Mouse (Mus musculus) 416B (cell line): Measurements from ENCODE around the gene Igfbp2.

Experiments used
- DNase-seq: peaks from one replicate; pipeline ENCODE4 v3.0.0; 2011; ENCODE audit warnings: low read depth

Igfbp2 gene

GRCm38 (mm10) chr1:72823751-72824706 lies at the start of gene Igfbp2:
Igfbp2 (plus strand) TSS chr1:72824503.
- DNase-seq = no peak

- DNase-seq = no peak
Observed at GRCm38 (mm10) chr1:72778789-72779188, 45.5 kb upstream of the Igfbp2 start.

DNA sequence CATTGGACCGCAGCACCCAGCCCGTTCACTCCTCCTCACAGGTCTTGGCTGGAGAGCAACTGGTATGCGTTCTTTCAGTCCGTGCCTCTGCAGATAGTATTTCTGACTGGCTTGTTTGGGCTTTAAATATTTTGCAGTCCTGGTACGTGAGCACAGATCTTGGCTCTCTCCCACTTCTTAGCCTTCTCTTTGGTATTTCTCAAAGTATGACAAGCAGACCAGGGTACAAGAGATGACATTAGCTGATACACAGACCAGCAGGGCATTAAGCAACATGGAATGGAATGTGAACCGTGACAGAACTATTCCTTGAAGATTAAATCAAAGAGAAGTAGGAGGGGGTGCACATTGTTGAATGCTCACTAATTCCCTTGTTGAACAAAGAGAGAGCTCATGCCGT lies 43.6 kb upstream of the Igfbp2 start:
- DNase-seq = no peak

GRCm38 (mm10) chr1:72783341-72783740 lies 41.0 kb upstream of the Igfbp2 start:
- DNase-seq = no peak

GRCm38 (mm10) chr1:72784018-72784417 lies 40.3 kb upstream of the Igfbp2 start:
- DNase-seq = no peak

DNA sequence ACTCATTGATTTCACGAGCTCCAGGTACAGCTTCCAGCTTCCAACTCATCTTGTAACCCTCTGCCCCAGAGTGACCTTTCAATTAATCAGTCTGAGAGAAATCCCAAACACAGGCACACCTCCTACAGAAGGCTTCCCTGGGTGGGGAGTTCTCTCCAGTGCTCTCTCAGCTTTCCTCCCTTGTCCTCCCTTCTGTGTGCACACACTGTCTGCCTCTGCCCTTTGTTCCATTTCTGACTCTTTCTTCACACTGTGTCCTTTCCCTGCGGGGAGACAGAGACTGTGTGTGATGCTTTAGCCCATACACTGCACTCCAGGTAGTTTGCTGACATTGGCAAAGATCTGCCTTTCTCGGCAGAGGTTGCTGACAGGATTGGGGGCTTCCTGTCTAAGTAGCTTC lies 33.6 kb upstream of the Igfbp2 start:
- DNase-seq = no peak

- no peak for DNase-seq
Observed at GRCm38 (mm10) chr1:72791743-72792142, 32.6 kb upstream of the Igfbp2 start.

- no peak for DNase-seq
Observed at GRCm38 (mm10) chr1:72792262-72792661, 32.0 kb upstream of the Igfbp2 start.

GRCm38 (mm10) chr1:72793230-72793629 lies 31.1 kb upstream of the Igfbp2 start:
- DNase-seq = no peak

GRCm38 (mm10) chr1:72796128-72796527 lies 28.2 kb upstream of the Igfbp2 start:
- no peak for DNase-seq

DNA sequence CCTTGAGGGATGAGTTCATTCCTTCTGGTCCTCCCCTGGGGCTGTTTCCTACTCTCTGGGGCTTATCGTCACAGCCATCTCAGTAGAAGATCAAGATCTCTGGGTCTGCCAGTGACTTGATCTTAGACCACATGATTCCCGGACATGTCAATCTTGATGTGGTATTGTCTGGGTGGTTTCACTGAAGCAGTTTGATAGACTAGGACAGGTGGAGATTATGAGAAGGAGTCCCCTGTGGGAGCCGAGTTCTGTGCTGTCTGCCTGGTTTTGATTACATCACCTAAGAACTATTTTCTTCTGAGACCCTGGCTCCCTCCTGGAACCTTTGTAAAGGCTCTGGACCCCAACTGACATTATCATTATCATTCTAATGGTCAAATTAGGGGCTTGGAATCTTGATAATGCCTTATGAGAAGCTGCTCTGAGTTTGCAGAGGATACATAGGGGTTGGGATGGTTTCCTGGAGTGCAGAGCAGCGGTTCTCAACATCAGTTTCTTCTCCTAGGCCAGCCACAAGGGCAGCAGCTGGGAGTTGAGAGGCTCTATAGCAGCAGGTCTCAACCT lies 27.1 kb upstream of the Igfbp2 start:
- no peak for DNase-seq

- no peak for DNase-seq
Observed at GRCm38 (mm10) chr1:72798441-72798840, 25.9 kb upstream of the Igfbp2 start.

GRCm38 (mm10) chr1:72804031-72804430 lies 20.3 kb upstream of the Igfbp2 start:
- no peak for DNase-seq

DNA sequence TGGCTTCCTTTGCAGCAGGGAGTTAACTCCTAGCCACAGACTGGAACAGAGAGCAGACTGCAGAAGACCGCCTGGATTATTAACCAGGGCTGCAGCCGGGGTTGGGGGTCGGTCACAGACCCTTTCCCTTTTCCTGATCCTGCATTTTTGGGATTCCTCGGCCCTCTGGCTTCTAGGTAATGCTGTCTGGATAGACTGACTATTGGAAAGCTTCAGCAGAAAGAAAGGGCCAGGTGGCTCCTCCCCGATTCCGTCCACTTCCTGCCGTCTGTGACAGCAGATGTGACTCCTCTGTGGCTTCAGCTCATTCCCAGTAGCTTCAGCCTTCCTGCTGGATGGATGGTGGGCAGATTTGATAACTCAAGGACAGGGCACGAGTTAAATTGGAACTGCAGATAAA lies 19.3 kb upstream of the Igfbp2 start:
- DNase-seq = no peak

DNA sequence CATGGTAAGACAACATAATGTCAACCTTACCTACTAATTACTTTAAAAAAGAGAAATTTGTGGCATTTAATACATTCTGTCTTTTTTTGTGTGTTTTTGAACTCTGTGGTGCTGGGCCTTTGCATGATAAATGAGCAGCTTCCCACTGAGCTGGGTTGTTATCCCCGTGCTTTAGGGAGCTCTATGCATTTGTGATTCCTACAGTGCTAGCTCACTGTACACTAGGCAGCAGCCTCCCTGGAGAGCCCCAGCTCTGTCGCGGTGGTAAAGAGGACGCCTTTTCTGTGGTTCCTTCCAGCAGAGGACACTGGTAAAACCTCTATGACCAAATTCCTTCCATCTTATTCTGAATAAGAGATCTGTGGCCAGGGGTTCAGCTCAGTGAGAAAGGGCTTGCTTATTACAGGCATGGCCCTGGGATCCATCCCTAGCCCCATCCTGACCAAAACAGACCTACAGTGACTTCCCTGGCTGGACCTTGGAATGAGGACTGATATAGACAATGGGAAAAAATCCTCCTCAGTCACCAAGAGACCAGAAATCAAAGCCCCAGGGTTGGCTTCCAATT lies 18.7 kb upstream of the Igfbp2 start:
- no peak for DNase-seq

DNA sequence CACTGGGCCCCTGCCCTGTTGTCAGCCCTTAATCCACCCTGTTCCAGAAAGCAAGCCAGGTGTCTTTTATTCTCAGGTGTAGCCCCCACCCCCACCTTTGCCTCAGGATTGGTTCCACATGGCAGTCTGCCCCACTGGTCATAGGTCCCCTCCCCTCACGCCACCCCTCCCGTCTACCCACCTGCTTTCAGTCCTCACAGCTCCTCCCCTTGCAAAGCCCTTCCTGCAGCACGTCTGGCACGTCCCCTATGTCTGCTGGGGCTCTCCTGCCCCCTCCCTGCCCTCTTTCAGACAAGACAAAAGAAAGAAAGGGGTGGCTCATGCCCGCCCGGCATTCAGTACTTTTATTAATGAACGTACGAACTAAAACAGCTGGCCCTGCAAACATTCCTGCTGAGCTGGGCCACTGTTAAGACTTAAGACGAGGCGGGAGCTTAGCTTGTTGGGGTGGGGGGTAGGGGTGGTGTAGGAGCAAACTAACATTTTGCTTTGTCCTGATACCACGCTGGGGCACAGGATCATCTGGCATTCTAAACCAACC lies 18.2 kb upstream of the Igfbp2 start:
- DNase-seq = no peak

GRCm38 (mm10) chr1:72809304-72809703 lies 15.0 kb upstream of the Igfbp2 start:
- DNase-seq = no peak

DNA sequence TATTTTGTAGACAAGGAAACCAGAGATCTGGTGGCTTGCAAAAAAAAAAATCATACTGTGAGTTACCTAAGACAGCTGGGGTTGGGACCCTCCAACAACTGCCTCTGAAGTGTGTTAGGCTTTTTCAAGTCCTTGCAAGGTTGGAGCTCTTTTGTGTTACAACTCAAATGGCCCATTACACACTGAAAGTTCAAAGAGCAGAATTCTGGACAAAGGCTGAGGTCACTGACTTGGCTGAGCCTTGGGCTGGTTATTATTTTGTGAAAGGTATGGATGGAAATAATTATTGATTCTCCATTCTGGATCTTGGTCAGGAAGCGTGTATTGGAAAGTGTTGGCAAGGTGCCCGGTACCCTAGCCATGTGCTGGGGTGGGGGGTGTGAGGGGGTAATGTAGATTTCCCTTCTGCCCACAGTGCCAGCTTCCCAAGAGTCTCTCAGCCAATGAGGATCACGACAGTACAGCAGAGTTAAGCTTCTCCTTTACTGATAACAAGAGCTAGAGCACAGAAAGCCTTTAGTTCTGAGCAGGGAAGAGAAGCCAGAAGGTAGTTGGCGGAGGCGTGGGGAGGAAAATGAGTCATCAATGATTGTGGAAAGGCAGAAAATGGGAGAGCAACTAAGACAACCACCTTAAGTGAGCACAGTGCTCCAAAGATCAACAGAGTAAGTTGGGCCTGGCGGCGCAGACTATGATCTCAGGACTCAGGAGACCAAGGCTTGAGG lies 14.2 kb upstream of the Igfbp2 start:
- DNase-seq = no peak

DNA sequence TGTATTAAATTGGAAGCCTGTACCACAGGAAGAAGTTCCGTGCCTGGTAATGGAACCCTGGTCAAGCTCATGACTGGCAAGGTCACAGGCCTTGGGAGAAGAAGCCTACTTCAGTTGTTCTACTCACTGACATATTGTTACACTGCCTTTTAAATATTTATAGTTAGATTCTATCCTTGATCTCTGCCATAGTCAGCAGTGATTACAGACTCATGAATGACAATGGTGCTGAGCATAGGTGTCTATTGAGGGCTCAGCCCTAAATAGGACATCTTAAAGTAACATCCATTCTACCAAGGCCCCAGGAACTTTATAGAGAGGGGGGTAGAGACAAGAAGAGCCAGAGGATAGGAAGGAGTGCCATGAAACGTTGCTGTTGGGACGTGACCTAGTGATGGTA lies 13.2 kb upstream of the Igfbp2 start:
- no peak for DNase-seq

DNA sequence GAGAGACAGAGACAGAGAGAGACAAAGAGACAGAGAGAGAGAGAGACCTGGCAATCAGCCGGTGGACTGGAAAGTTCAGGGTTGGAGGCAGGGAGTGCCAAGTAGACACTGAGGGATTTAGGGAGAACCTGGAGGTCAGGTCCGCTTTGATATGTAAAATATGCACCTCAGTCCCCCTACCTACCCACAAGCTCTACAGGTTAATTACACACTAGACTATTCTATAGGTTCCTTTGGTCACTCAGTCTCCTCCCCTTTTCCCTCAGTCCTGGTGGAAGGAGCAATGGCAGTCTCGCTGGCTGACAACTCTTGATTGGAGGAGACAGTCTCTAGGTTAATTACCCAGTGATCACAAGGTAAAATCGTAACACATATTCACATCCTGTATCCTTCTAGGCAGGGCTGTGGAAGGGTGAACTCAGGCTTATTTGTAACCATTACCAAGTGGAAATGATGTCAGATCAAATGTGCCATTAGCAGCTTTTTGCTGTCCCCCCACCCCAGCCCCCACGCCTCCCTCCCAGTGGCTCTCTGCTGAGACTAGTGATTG lies 11.1 kb upstream of the Igfbp2 start:
- no peak for DNase-seq

GRCm38 (mm10) chr1:72813639-72814403 lies 10.5 kb upstream of the Igfbp2 start:
- DNase-seq = no peak
